Mouse (Mus musculus): ENCODE results near the gene Ccdc12.

The Ccdc12 gene

GRCm38 (mm10) chr9:110645219-110645618 lies 11.1 kb upstream of the Ccdc12 start:
- DNase-seq (ENCODE audit: low spot score in 2 of 2), result peak; percentile 75 to 80

- DNase-seq (ENCODE audit: low spot score in 2 of 2), result no peak
Measured at GRCm38 (mm10) chr9:110649775-110650174, 6.5 kb upstream of the Ccdc12 start.

- peak; percentile 19 to 32 for DNase-seq (ENCODE audit: low spot score in 2 of 2)
Measured at GRCm38 (mm10) chr9:110651931-110652722, 4.2 kb upstream of the Ccdc12 start.

GRCm38 (mm10) chr9:110652963-110653654 lies 3.2 kb upstream of the Ccdc12 start:
- no peak for DNase-seq (ENCODE audit: low spot score in 2 of 2)

GRCm38 (mm10) chr9:110653655-110654461 lies 2.4 kb upstream of the Ccdc12 start, which contains the start of gene Nbeal2:
Gene Nbeal2 (minus strand): TSS chr9:110654161.
- peak; percentile 93 to 98 for DNase-seq (ENCODE audit: low spot score in 2 of 2)

- no peak for DNase-seq (ENCODE audit: low spot score in 2 of 2)
Measured at GRCm38 (mm10) chr9:110654726-110655650, 1.3 kb upstream of the Ccdc12 start.

GRCm38 (mm10) chr9:110655651-110656007 lies 674 bp upstream of the Ccdc12 start:
- no peak for DNase-seq (ENCODE audit: low spot score in 2 of 2)

GRCm38 (mm10) chr9:110657474-110658078 lies 1.3 kb downstream of the Ccdc12 start:
- peak; percentile 69 to 70 for DNase-seq (ENCODE audit: low spot score in 2 of 2)

- DNase-seq (ENCODE audit: low spot score in 2 of 2), result peak; percentile 47 to 71
Measured at GRCm38 (mm10) chr9:110659521-110659920, 3.2 kb downstream of the Ccdc12 start.

GRCm38 (mm10) chr9:110660208-110660607 lies 3.9 kb downstream of the Ccdc12 start:
- DNase-seq (ENCODE audit: low spot score in 2 of 2), result no peak

- no peak for DNase-seq (ENCODE audit: low spot score in 2 of 2)
Measured at GRCm38 (mm10) chr9:110660856-110661612, 4.7 kb downstream of the Ccdc12 start.

- no peak for DNase-seq (ENCODE audit: low spot score in 2 of 2)
Measured at GRCm38 (mm10) chr9:110662844-110663243, 6.5 kb downstream of the Ccdc12 start.

GRCm38 (mm10) chr9:110665912-110666311 lies 9.6 kb downstream of the Ccdc12 start:
- peak; percentile 44 to 53 for DNase-seq (ENCODE audit: low spot score in 2 of 2)

GRCm38 (mm10) chr9:110666374-110666773 lies 10.1 kb downstream of the Ccdc12 start:
- DNase-seq (ENCODE audit: low spot score in 2 of 2), result no peak

- DNase-seq (ENCODE audit: low spot score in 2 of 2), result peak in 1 of 2 experiments; percentile 44
Measured at GRCm38 (mm10) chr9:110667219-110667836, 11.0 kb downstream of the Ccdc12 start.

- DNase-seq (ENCODE audit: low spot score in 2 of 2), result no peak
Measured at GRCm38 (mm10) chr9:110668601-110669293, 12.4 kb downstream of the Ccdc12 start.

GRCm38 (mm10) chr9:110669785-110670184 lies 13.5 kb downstream of the Ccdc12 start:
- no peak for DNase-seq (ENCODE audit: low spot score in 2 of 2)

GRCm38 (mm10) chr9:110672462-110673106 lies 16.3 kb downstream of the Ccdc12 start:
- peak; percentile 36 to 41 for DNase-seq (ENCODE audit: low spot score in 2 of 2)

Data from natural killer cell, adult 2 months (primary cell).